Mouse (Mus musculus) naive thymus-derived CD4-positive, alpha-beta T cell, adult 2 months (primary cell): ENCODE measurements around the gene Sdcbp2.

Experiments
- DNase-seq: peaks from one replicate; pipeline ENCODE4 v3.0.0-alpha.2; 2011; ENCODE audit warnings: low read depth

The Sdcbp2 gene

DNA sequence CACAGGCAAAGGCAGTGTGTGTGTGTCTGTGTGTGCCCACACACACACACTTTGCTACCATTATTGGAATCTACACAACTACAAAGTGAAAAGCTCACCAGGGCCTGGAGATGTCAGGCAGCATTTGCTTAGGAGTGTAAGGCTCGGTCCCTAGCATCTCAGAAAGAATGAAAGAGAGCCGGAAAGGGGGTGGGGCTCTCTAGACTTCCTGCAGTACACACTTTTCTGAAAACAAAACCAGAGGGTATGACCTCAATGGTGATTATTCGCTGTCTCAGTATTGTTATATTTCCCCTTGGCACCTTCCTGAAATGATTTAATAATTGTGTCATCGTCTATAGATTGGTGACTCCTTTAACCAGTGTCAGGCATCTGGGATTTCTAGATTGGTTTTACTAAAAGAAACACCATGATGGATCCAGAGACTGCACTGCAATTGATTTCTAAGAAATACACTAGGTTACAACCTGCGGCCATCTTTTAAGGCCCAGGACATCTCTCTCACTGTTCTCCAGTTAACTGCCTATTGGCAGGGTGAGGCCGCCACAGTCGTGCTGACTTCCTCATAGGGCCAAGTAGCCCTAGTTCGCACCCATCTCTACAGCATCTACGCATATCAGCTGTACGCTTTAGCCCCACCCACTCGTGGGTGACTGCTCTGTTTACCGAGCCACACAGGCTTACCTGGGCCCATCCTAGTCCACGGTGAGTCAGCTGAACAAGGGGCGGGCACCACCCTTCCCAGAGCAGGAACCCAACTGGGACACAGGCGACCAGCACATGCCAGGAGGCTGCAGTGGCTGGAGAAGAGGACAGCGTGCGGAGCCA lies at the start of gene Sdcbp2:
TSS of gene Sdcbp2 (plus strand) at position 750 of the 828 bp plus-strand sequence.
- DNase-seq, result peak; percentile 66

DNA sequence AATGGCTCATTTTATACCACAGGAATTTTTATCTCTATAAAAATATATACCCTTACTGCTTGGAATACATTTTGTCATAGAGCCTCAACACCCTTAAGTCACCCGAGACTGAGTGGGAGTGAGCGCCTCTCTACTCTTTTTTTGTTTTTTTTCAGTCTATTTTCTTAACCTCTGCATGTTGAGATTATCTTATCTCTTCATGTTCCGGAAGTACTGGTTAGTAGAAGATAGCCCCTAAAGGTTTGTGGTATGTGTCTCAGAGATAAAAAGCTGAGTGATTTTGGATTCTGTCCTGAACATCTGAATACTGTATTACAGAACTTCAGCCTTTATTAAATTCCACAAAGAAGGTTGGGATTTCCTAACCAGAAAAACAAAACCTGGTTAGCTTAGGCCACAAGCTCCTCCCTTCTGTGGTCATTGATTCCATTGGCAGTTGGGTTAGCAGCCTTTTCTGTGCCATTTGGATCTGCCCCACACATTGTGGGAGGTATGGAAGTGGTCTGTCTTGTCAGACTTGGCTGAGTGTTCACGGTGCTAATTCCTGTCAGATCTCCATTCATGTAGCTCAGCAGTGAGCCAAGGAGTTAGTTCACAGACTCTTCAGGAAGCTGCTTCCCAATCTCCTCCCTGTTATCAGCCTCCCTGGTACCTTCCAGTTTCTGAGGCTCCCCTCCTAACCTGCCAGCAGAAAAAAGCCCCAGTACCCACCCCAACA lies 47.9 kb upstream of the Sdcbp2 start:
- DNase-seq, result no peak

DNA sequence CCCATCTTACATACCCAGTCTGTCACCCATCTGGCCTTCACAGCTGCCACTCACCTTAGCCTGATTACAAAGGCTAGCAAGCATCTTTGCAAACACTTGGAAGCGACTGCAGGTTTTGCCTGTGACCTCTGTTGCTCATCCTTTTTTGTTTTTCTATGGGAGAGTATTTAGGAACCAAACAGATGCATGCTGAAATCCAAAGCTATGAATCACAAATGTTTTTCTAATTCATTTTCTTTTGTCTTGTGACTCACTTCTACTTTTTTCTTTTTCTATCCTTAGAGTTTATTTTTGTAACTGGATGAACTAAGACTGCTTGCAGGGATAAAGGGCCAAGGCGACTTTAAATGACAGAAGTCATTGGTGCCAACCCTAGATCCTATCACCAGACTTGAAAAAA lies 46.9 kb upstream of the Sdcbp2 start:
- no peak for DNase-seq

DNA sequence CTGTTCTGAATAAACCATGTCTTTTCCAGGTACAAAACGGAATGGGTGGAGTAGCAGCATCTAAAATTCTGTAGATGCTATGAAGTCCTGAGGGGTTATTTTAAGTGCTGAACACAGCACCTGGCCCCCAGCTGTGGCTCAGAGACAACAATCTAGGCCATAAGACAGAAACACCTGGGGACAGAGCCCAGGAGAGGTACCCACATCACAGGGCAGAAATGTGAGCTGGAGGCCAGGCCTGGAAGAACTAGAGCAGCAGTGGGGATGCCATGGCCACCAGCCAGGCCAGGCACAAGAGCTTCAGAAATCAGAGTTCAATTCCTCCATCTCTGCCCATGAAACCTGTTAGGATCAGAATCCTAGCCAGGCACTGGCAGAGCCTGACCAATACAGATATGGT lies 44.4 kb upstream of the Sdcbp2 start:
- DNase-seq, result no peak

DNA sequence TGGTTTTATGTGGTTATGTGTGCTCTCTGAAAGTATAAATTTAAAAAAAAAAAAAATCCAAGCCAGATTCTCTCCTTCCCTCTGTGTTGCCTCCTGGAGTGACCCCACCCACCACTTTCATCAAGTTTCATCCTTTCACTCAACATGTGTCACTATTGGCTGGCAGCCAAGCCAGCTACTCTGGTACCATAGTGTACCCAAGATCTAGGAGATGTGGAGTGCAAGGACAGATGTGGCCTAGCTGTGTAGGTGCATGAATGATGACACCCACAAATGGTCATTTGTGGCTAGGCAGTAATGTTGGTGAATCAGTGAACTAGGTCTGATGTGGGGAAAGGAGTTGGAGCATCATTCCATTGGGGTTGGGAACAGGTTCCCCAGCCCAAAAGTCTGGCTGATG lies 43.3 kb upstream of the Sdcbp2 start:
- DNase-seq, result no peak

DNA sequence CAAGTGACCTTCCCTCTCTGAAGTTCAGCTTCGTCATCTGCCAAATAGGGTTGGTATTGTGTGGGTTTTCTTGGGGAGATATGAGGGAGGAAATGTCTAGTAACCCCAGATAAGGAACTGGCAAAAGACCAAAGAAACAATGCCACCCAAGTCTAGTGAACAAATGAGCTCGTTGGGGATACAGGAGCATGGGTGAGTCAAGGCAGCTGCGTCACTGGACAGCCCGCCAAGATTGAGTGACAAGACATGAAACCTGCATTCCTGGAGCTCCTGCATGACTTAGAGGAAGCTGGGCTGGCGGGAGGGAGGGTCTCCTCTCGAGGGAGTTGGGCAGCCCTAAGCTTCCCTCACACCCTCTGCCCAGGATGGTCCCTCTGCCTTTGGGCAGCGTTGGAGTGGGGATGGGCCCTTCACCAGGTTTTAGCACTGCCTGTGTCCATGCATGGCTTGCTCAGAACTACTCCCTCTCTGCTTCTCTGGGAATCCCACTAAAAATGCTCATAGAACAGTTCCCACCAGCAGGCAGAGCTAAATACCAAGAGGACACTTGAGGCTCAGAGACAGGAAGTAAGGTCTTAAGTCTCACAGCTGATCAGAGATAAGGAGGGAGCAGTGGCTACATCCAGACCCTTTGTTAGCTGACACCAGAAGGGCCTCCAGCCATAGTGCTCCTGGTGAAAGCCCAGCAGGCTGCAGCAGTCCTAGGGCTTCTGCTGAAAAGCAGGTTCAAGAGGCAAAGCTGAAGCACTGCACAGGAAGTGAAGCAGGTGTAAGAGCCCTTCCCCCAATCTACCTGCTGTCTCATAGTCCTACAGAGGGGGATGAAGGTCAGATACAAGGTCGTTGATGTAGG lies 41.8 kb upstream of the Sdcbp2 start:
- DNase-seq, result peak; percentile 54

DNA sequence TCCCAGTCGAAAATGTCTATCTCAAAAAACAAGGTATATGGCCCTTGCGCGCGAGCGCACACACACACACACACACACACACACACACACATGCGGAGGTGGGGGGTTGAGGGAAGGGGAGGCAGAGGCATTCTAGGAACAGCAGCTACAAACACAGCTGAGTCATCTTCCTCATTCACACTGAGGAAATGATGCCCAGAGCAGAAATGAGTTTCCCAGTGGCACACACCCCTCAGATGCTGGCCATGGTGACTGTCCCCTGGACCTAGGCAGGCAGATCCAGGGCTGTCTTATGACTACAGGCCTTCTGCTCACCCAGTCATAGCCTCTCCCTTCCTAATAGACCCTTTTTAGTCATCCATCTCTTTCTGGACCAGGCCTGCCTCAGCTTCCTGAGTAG lies 38.8 kb upstream of the Sdcbp2 start:
- no peak for DNase-seq

DNA sequence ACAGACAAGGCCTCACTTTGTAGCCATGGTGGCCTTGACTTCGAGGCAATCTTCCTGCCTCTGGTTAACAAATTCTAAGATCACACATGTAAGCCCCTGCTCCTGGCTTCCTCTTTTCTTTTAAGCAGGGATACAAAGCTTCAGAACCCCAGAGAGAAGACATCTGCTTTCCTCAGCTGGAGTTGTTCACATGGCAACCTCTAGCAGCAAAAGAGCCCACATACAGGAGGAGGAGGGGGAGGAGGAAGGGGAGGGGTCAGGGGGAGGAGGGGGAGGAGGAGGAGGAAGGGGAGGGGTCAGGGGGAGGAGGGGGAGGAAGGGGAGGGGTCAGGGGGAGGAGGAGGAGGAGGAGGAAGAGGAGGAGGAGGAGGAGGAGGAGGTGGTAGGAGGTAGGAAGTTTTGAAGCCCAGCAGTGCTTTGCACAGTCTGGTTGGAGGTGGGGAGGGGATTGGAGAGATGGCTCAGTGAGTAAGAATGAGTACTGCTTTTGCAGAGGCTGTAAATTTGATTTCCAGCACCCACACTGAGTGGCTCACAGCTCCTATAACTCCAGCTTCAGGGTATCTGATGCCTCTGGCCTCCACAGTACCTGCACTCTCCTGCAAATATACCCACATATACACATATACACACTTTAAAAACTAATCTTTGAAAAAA lies 36.3 kb upstream of the Sdcbp2 start:
- peak; percentile 52 for DNase-seq

DNA sequence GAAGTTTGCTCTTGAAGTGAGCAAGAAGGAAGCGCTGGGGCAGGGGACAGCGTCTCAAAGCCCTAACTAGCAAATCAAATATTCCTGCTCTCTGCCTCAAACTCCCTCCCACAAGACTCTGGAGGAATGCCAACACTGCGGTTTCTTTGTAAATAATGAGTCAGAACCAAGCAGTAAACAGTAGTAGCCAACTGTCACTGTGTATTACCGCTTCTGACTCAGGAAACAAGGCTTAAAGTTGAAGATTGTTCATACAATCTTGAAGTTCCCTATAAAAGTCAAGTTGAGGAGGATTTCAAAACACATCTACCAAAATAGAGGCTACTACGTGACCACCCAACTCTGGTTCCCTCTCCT lies 35.8 kb upstream of the Sdcbp2 start:
- peak; percentile 81 for DNase-seq

DNA sequence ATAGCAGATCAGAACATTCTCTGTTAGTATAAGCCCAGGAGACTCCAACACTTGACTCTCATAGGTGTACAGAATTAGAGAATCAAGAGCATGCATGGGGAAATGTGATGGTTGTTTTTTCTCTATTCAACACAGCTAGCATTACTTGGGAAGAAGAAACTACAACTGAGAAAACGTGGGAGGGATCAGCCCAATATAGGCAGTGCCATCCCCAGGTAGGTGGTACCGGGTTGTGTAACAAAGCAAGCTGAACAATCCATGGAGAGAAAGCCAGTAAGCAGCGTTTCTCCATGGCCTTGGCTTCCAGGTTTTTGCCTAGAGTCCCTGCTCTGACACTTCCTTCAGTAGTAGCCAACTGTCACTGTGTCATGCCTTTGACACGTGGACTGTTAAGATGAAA lies 33.8 kb upstream of the Sdcbp2 start:
- DNase-seq, result no peak

DNA sequence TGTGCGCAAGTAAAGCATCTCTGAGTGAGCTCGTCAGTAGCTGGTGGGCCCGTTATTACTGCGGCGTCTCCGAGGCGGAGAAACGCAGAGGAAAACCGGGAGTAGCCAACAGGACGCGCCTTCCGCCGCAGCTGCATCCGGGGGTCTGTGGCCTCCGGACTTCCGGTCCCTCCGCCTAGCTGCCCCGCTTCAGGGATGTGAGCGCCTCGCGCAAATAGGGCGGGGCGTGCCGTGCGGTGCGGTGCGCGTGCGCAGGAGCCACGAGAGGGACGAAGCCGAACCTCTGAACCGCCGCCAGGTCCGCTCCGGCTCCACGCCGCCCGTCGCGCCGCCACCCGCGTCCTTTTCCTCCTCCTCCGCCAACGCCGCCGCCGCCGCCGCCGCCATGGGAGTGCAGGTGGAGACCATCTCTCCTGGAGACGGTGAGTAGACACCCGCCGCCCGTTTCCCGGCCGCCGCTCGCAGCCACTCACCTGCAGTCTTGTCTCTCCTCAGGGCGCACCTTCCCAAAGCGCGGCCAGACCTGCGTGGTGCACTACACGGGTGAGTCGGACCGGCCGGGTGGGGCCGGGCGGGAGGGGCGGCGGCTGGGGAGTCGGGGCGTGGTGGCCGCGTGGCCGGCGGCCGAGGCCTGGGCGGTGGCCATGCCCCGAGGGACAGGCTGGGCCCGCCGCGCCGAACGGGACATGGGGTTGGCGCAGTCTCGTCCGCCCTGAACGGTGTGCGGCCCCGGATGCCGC lies 29.9 kb upstream of the Sdcbp2 start, which contains the start of gene Fkbp1a:
TSS of gene Fkbp1a (plus strand) at position 161 of the 740 bp plus-strand sequence.
- DNase-seq, result peak; percentile 93

DNA sequence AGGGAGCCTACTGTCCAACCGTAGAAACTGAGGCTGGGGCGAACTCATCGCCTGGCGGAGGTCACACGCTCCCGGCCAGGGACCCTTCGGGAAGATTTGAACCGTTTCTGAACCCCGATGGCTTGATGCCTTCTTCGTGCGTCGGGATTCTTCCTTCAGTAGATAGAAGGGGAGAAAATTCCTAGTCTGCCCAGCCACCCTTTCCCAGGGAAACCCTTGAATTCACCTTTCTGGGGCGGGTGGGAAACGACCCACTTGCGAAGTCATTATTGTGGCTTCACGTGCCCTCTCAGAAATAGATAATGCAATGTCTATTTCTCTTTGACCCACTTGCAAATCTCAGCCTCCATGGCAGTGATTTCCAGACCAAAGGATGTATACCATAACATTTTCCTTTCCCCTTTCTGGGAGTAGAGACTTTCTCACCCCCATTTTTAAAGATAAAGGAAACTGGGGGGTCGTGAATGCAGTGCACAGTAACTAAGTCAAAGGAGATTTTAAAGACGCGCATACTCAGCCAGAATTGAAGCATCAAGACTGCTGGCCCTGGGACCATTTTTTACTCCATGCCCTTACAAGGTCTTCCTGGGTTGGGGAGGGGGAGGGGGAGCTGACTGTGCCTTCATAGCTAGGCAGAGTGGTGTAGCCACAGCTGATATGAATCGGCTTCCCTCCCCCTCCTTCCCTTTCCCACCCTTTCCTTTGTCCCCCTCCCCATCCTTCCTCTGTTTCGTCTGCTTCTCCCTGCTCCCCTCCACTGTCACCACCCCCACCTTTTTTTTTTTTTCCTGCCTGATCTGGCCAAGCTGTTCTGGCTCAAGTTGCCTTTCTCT lies 29.1 kb upstream of the Sdcbp2 start:
- DNase-seq, result peak; percentile 70

DNA sequence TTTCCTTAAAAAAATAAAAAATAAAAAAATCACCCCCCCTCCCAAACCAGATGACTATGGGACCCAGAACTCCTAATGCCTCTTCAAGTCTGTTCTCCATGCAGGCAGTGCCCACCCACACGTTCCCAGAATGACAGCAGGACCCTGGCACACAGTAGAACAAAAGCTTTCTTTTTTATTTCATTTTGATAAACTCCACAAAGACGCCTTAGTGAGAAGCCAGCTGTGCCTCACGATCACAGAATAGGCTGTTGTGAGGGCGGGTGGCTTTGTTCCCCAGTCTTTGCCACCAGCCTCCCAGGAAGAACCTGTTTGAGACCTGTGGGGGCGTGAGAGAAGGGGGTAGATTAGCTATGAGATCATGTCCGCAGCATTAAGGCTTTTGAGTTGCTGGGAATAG lies 27.7 kb upstream of the Sdcbp2 start:
- no peak for DNase-seq

DNA sequence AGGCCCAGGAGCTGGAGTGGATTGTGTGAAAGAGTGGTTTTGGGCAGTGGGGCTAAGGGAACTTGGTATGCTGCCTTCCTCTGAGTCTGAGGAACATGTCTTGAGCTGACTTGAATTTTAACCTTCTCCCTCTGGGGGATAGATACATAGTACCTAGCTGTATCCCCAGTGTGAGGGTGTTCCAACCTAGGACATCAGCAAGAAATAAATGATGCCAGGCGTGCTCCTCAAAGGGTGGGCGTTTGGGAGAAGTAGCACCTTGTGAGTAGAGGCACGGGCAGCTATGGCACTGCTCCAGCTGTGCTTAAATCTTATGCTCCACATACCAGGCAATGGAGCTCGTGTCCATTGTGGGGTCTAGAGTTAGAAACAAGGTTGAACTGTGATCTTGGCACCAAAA lies 25.9 kb upstream of the Sdcbp2 start:
- DNase-seq, result no peak

DNA sequence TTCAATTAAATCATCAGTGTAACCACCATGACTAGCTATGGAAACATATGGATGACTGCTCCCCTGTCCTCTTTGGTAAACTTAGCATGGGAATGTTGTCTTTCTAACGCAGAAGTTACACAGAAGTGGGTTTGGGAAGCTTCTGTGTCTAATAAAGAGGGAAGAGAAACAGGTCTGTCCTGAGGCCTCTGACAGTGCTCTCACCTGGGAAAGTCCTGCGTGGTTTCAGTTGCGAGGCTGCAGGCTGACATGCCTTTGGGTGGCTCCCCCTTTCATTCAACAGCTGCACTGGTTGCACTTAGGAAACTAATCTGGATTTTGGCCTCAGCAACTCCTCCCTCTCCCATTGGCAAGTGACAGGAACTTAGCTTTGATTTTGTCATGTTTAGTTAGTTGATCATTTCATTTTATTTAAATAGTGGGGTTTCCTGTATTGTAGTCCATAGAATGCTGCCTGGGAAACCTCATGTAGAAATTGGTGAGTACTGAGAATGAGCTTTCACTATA lies 22.8 kb upstream of the Sdcbp2 start:
- DNase-seq, result no peak

DNA sequence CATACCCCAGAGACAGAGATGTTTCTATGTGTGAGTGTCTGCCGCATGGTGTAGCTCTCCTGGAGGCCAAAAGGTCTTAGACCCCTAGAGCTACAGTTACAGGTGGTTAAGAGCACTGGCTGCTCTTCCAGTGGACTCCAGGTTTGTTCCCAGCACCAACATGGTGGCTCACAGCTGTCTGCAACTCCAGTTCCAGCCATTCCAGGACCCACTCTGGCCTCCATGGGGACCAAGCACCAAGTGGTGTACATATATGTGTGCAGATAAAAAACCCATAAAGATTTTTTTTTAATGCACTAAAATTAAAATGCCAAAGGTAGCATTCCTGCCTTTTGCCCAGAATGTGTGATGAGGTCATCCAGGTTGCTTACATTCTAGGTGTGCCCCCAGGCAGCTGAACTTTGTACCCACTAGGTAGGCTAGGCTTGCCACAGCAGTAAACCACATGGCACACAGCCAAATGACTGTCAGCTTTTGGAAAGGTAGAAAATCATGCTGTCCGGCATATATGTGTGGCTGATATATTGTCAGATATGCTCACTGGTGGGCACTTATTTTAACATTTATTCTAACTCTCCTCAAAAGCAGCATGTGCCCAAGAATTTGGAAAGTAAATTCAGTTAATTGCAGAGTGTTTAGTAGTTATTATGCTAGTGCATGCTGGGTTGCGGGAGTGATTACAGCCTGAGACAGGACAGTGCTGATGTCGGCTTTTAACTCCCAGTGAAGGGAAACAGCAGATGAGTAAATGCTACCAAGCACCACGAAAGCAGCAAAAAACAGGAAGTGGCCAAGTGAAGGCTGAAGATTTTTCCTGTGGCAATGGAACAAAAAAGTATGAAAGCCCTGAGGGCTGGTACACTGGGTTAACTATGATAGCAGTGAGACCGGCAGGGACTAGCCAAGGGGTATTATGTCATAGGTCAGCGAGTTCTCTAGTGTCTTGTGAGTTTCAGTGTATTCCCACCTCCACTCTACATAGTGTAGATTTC lies 9.2 kb upstream of the Sdcbp2 start:
- DNase-seq, result peak; percentile 69

DNA sequence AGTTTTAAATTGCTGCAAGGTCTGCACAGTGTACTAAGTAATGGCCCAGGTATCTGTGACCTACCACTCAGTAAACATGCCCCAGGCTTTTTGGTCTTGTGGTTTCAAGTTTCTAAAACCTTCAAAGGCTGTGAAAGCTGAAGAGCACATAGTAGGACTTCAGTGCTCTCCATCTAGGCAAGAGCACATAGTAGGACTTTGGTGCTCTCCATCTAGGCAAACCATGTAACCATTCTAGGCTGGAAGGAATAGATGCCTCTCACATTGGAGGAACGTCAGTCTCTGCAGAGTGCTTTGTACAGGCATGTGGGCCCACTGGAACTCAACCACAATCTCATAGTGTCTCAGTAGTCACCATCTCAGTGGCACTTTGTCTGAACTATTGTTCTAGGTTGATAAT lies 8.4 kb upstream of the Sdcbp2 start:
- peak; percentile 41 for DNase-seq

DNA sequence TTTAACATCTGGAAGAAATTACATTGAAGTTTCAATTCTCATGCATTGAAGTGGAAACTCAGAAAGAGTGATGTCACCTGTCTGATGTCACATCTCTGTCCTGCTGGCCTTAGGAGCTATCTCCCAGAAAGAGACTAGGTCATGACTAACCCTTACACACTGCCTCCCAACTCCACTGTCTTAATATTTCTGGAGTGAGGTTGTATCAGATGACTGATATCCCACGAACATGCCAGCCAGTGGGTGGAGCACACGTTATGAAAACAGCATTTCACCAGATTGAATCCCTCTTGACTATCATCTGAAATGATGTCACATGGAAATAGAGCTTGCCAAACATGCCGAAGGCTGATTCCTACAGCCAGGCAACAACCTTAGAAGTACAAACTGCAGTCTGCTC lies 7.4 kb upstream of the Sdcbp2 start:
- DNase-seq, result no peak

DNA sequence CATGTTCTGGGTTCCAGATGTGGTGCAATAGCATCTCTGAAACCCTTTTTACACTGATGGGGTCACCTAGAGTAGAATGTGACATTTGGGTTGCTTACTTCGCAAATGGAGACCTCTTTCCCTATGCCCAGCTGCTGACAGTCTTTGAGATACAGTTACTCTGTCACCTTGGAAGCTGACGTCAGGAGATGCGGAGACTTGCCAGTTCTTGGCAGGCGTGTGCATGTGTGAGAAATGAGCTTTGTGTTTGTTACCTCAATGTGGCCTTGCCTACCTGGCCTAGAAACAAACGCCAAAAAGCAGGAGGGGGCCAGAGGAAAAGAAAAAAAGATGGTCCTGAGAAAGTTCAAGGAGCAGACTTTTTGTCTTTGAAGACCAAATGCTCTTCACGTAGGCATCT lies 5.6 kb upstream of the Sdcbp2 start:
- DNase-seq, result no peak
